Mouse (Mus musculus): Measurements from ENCODE around the gene Camk2n1.
"Not testable (repeated sequence)": the region's sequence is repeated elsewhere in the genome, so short reads cannot be mapped to it uniquely, and the experiment has no call there.

GRCm38 (mm10) chr4:138425604-138426003 is 28.5 kb upstream of the Camk2n1 start:
- TF ChIP-seq POLR2A (IDR thresholded peaks at IDR 0.05; ENCODE audit: borderline replicate concordance, extremely low read depth, low read depth, low read length); CTCF (IDR thresholded peaks at IDR 0.05; ENCODE audit: insufficient read depth, low read length): not testable (repeated sequence)
